Mouse (Mus musculus) ES-Bruce4 (cell line): ENCODE measurements around the gene Lrmda.

Experiments
- CTCF ChIP-seq: IDR thresholded peaks from one replicate; pipeline ENCODE4 v1.8.1; 2011; ENCODE audit warnings: low read depth, low read length
- EP300 ChIP-seq: IDR thresholded peaks from 2 replicates; pipeline ENCODE4 v1.6.1; 2011; ENCODE audit warnings: low read depth, low read length; ENCODE audit not compliant: insufficient read depth
- POLR2A ChIP-seq: IDR thresholded peaks from one replicate; pipeline ENCODE4 v1.8.1; 2011; ENCODE audit warnings: low read length; ENCODE audit not compliant: insufficient read depth

DNA sequence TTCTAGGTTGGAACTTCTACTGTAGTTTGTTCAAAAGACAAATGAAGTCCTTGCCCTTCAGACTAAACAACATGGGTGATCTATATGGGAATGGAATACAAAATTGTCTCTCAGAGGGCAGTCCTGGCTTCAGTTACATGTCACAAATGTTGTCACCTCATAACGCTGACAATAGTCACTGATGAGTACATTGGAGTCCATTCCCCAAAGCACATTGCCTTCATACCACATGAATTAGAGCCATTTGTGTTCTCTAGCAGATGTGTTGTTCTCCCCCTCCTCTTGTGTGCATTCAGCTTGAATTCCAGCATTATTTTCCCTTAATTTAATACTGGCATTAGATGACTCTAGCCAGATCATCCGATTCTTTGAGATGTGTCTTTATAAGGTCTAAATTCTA, 883.4 kb downstream of the Lrmda start:
- TF ChIP-seq CTCF (no peak), POLR2A (no peak), EP300 (no peak)
